Mouse (Mus musculus) adrenal gland, adult 8-10 months (tissue): ENCODE measurements around the gene Cacul1. TPM values are rescaled to one million over a fixed set of nuclear protein-coding genes. Genes with fewer than 3 reads are reported as not detected.
"Not testable (repeated sequence)": the region's sequence is repeated elsewhere in the genome, so short reads cannot be mapped to it uniquely, and the experiment has no call there.

ENCODE experiments used
- DNase-seq: peaks from one replicate; pipeline ENCODE4 v3.0.0; 2022
- total RNA-seq, 4 experiments: library from RNA; stranded (reverse); gene quantifications; 2 replicates each; pipeline ENCODE4 v1.2.4; 2022

The Cacul1 gene
- total RNA-seq: 10 to 100 TPM; 47.6 to 50.8 (median 49.0) TPM

DNA sequence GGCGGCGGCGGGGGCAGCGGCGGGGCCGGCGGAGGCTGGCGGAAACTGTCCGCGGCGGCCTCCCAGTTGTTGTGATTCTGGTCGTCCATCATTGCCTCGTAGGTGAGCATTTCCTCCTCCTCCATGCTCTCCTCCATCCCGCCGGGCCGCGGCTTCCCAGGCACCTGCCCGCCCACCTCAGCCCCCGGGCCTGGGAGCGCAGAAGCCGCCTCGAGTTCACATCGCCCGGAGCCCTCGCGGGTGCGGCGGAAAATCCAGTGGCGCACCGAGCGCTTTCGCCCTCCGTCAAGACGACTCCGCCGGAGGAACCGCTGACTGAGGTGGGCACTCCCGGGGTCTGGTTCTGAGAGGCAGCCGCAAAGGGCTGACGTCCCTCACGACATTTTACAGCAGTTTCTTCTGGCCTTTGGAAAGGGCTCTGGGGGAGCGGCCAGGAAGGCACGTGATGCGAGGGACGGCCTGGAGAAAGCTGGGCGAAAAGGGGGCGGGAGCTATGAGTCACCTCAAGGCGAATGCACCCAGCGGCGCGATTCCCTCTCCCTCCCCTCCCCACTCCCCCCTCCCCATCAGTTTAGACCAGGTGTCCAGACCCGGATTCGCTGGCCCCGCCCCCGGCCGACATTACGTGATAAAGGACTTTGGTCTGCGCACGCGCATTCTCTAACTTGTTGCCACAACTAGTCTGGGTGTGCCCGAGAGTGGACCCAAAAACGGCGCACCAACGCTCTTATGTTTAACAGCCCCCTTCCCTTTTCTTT is at the start of gene Cacul1:
TSS of gene Cacul1 (minus strand) at position 444 of the 758 bp plus-strand sequence.
- peak; percentile 97 for DNase-seq

DNA sequence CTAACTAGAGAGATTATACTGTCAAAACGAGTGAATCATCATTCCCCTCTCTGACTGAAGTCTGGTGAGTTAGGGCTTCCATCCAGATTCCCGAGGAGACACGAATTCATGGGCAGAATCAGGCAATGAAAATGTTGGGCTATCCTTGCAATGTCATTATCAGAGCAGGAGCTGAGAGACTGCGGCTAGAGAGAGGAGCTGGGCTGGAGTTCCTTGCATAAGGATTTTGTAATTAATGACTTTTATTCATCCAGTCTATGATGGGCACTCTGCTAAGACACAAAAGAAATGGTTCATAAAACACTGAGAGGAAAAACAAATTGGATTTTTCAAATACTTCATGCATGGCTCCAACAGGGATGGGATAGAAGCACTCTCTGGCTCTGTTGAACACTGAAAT is 38.6 kb upstream of the Cacul1 start:
- DNase-seq: no peak

DNA sequence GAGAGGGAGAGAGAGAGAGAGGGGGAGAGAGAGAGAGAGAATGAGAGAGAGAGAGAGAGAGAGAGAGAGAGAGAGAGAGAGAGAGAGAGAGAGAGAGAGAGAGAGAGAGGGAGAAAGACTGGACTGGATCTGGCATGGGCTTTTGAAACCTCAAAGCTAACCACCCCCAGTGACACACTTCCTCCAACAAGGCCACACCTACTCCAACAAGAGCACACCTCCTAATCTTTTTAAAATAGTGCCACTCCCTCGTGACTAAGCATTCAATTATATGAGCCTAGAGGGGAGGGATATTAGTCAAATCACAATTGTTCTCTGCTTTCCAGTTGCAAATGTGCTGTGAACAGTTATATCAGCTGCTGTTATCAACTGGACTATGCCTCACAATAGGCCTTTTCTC is 36.2 kb upstream of the Cacul1 start:
- no peak for DNase-seq

DNA sequence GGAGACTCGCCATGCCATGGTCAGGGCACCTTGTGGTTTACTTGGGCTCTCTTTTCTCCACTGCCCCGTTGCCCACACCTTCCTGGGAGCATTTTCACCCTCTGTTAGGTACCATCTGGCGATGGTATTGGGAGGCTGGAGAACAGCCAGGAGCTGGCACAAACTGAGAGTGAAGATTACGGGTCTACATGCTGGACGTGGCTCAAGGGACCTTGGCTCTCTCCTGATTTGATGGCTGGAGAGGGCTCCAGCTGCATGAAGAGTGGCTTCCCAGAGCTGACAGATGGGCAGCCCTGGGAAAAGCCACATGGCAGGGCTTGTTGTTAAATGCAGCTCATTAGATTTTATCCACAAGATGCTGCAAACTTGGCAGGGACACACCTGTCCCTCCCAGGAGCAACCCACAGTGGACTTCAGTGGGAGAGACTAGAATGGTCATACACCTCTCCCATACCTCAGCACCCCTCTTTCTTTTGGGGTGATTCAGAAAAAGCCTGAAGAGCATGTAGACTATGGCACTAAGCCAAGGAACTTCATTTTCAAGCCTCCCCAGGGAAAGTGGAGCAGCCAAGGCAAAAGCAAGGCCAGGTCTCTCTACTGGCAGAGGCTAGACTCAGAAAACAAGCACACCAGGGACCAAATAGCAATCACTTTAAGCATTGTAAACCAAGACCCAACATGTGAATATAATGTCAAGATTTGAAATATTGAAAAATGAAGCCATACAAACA is 34.8 kb upstream of the Cacul1 start:
- no peak for DNase-seq

DNA sequence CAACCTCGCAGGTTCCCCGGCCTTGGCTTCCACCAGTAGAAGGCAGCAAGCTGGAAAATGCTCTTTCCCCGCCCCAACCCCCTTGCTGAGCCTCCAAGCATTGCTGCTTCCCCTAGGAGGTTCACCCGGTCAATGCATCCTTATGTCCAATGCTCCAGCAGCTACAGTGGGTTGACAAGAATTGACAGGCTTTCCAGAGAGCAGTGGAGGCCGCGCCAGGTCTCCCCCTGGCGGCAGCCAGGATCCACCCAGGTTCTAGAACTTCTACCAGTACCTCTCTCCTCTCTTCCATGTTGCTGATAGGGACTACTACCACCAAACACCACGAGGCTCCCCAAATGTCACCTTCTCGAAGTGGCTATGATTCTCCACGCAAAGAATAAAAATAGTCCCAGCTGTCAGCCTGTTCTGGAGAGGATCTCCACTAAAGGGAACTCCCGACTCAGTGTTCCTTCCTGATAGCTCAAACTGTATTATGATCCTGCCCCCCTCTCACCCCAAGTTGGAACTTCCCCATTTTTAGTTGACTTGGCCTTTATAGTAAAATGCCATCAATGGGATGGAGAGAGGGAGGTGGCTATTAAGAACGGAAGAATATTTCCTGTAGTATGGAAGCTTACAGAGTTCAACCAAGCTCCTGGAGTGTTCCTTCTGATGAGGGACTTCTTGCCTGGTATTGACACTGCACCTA is 30.8 kb upstream of the Cacul1 start:
- no peak for DNase-seq

DNA sequence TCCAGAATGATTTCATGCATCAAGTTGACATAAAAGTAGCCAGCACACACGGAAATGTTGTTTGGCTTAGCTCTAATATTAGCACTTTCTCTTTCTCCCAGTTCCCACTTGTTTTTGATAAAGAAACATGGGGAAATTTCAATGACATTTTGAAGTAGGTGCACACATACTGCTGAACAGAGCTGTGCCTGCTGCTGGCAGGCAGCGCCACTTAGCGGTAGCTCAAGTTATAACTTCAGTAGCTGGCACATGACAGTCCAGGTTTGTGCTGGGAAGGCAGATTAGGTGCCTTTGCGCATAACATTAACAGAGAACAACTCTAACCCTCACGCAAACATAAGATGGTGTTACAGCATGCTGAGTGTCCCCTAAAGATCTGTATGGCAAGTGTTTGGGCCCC is 27.9 kb upstream of the Cacul1 start:
- peak; percentile 6 for DNase-seq

DNA sequence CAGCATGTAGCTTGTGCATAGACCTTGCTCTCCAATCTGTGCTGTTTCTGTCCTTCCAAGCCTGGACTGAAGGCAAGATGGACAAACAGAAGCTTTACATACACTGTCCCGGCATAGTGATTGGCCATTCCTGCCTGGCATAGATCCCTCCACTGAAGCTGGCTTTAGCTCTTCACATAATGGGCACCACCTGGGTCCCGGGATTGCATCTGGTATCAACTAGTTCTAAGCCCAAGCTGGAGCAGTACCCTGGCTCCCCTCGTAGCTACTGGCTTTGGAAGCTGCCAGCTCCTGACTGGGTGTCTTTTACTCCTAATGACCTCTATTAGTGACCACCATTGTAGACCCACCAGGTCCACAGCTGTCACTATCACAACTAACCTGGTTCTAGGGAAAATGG is 22.8 kb upstream of the Cacul1 start:
- no peak for DNase-seq

DNA sequence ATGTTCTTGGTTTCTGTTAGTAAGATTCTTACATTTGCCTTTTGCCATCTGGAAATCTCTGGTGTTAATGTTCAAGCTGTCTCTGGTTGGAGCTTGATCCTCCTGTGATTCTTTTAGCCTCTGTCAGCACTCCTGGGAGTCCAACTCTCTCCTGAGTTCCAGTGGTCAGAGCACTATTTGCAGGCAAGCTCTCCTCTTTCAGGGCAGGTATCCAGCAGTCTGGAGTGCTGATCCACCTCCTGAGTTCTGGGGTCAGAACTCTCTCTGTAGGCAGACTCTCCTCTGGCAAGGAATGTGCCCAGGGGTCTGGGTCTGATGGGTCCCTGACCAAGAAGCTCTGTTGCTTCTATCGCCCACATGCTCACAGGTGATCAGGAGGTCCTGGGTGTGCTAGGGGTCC is 21.2 kb upstream of the Cacul1 start:
- DNase-seq: not testable (repeated sequence)

DNA sequence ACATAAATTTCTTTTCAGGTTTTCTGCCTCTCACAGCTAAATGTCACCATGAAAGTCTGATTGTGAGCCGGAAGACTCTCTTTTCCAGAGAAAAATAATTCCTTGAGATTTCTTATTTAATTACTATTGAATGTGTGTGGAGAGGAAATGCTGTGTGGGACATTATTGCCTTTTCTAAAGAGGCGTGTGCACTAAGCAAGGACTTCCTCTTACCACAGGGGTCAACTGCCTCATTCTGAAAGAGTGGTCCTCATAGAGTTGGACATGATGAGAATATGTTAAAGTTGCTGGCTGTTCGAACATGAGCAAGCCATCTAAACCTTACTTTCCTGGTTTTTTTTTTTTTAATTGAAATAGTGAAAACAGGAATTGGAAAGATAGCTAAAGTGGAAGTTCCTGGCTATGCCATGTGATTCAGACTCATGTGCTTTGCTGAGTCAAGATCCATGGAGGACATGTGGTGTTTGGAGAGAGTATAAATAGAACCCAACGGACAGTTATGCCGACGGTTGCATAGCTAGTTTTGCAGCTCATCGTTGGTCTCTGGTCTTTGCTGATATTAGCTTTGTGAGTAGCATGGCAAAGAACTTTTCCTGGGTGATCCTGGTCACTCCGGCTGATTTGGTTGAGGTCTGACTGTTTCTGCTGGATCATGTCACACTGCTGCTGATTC is 17.3 kb upstream of the Cacul1 start:
- no peak for DNase-seq

DNA sequence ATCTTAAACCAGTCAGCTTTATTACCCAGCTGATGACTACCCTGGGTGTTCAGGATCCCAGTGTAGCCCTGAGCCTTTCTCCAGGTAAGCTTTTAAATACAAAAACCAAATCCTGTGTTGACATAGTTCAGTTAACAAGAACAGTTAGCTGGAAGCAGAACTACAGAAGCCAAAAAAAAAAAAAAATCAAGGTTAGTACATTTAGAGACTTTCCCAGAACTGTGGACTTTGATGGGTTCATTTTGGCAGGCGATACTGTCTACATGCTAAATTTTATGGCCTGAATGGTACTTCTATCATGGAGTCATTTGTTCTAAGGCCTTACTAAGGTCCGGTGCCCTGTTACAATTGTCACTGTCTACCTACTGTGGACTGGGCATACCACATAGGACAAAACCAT is 8.8 kb upstream of the Cacul1 start:
- DNase-seq: no peak

DNA sequence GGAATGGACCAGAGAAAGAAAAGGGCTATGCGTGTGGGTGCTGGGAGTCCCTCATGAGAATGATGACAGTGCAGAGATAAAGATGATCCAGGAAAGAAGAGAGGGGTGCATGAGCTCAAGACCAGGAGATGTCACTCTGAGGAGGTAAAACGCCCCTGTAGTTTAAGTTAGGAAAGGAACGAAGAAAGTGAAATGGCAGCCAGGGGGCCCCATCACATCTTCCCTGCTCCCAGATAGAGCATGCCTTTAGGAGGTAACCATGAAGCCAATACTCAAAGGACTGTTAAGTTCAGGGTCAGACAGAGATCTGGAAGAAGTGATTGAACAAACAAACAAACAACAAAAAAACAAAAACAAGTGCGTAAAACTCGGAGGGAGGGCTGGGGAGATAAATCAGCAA is 5.8 kb upstream of the Cacul1 start:
- DNase-seq: no peak

DNA sequence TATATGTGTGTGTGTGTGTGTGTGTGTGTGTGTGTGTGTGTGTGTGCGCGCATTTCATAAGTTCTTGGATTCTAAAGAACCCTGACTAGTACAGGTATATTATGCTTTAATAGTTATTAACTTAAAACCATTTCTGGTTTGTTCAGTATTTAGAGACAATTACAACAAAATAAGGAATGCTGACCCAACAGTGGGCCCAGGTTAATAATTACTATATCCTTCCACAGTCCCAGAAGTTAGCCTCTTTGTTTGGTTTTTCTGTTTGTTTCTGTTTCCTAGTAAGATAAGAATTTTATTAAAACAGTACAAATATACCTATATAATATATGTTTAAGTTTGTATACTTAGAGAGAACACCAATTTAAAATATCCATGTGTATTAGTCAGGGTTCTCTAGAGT is 2.4 kb upstream of the Cacul1 start:
- DNase-seq: no peak

DNA sequence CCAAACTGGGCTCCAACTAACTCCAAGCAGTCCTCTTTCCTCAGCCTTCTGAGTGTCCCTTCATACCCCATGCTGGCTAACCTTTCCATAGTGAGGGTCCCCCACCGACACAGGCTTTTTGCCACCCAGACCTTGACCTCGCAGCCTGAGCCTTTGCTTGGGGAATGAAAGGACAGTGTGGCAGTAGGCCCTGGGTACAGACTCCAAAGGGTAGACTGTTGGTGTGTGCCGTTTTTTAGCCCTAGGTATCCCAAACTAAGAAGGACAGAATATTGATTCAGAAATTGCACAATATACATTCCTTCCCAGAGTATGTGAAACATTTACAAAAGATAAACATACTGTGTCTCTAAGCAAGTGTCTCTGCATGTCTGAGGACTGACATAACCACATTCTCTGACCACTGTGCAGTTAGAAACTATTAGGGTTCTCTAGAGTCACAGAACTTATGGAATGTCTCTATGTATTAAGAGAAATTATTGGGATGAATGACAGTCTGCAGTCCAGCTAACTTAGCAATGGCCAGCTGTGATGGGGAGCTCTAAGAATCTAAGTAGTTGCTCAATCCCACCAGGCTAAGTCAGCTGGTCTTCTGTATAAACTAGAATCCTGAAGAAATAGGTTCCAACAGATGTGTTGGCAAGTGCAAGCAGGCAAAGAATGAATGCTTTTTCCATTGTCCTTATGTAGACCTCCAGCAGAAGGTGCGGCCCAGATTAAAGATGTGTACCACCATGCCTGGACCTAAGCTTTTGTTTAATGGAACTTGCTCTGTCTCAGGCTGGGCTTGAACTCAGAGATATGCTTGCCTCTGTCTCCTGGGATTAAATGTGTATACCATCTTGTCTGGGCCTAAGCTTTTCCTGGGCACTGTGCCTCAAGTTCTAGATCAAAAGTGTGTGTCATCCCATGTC is 809 bp upstream of the Cacul1 start:
- DNase-seq: no peak

DNA sequence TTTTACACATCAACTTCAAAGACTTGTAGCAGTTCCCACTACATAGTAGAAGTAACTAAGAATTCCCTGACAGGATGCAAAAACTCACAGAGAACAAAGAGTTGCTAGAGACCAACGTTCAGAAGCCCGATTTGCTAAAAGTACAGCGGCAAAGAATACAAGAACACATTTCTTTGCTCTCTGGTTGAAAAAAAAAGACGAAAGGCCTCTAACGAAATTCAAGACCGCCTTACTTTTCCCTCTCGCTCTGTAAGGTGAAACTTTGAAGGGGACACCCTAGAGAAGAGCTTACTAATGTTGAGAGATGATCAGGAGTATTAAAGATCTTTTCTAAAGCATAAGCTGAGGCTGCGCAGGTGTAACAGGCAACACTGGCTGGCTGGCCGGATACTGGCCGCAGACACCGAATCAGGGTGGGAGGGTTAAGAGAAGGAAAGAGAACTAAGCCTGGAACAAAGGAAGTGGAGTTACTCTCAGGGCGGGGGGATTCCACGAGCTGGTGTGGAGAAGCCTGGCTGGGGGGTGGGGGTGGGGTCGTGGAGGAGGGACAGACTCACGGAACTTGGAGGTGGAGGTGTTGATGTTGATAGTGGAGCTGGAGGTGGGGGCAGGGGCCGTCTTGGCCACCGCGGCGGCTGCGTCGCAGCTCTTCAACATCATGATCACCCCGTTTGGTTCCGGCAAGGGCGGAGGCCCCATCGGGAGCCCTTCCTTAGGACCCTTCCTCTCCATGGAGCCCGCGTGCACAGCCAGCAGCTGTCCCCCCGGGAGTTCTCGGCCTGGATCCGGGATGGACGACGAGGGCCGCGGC is 849 bp downstream of the Cacul1 start:
- no peak for DNase-seq

DNA sequence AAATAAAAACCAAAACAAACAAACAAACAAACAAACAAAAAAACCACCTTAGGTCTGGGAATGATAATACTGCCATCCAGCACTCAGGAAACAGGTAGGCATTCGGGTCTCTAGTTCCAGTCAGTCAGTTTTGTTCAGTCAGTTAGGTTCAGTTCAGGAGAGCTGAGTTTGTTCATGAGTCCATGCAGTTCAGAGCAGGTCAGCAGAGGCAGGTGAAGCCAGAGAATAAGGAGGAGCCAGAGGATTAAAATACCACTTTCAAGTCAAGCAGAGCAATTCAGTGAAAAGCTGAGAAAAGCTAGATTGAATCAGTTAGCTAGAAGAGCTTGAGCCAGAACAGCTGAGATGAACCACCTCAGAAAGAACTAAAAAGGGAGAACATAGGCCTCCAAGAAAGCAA is 4.1 kb downstream of the Cacul1 start:
- no peak for DNase-seq

DNA sequence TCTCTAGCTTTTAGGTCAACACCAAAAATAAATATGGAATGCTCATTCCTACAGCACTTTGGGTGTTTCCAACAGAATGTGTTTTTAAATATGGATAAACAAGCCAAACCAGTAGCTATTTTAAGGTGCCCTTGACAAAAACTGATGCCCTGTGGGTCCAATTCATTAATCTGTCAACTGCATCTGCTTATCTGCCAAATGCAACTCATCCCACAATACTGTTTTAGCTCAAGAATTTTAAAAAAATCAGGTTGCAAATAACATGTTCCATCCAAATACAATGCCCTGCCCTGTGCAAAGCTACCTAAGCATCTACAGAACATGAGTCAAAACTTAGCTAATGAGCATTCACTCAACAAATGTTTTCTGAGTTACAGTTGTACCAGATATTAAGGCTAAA is 20.3 kb downstream of the Cacul1 start:
- no peak for DNase-seq

DNA sequence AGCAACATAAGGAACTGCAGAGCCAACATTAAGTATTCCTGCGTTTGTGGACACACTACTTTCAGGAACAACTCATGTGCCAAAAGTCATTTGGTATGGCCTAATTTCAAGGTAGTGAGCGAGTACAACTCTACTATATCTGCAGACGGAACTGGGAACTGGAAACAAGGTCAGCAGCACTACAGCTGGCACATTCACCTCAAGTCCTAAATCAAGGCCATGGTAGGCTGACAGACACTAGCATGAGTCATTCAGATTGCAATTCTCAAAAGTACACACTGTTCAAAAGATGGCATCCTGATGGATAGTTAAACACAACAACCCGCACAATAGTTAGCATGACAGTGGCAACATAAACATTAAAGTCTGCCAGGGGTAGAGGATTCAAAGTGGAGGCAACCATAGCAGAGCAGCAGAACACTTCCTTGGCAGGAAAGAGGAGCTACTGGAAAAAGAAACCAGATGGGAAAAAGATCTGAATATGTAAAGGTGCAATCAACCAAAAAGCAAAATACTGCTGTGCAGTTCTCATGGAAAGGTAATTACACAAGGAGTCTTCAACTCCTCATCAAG is 25.9 kb downstream of the Cacul1 start:
- DNase-seq: peak; percentile 66

DNA sequence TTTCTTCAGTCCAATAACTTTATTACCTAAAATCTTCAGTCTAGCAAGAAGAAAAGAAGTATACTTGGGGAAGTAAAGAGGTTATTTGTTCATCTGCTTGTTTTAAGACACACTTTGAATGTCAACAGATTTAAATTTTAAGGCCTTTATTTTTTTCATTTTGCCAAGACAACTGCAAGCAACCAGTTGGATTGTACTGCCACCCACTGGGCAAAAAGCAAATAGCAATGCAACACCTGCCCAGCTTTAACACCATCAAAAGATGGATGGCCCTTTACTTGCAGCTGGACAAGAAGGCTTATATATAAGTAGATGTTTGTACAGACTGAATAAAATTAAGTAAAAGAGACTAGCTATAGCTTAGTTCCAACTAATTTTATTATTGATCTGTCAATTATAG is 27.3 kb downstream of the Cacul1 start:
- no peak for DNase-seq

DNA sequence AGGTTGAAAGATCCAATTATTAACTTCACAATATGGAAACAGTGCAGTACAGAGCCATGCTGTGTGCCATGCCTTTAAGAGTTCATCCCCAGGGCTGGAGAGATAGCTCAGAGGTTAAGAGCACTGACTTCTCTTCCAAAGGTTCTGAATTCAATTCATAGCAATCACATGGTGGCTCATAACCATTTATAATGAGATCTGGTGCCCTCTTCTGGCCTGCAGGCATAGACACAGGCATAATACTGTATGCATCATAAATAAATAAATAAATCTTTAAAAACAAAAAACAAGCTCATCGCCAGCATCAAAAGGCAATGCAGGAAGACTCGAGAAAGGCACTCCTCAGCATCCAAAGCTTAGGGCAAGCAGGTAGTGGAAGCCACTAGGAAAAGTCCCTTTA is 37.5 kb downstream of the Cacul1 start:
- no peak for DNase-seq

DNA sequence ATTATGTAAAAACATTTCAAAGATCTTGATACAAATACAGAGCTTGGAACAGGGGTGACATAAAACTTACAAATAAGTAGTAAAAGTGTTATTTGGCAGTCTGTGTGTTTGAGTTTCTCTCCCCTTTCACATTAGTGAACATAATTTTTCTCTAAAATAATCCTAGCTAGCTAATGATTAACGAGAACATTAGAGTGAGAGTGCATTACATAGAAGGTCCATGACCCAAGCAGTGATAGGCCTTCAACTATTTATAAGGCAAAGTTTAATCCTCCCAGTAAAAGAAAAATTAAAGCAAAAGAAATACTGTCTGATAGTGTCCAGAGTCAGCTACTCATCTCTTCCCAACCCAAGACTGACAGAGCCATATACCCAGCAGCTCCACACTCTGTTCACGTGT is 48.9 kb downstream of the Cacul1 start:
- DNase-seq: no peak

DNA sequence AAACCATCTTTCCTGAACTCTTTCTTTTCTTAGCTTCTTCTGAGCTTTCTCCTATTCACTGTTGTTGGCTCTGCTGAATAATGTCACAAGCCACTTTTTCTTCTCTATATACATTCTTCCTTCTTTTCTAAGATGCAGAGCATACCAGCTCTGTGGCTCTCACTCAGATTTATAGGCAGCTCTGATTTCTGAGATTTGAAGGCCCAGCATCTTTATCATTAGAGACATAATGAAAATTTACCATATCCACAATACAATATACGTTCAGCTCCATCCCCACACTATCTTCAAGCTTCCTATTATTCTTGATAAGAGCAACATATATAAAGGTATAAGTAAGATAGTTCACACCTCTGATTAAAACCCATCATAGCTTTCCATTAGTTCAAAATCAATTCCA is 50.7 kb downstream of the Cacul1 start:
- no peak for DNase-seq
